Mouse (Mus musculus) gastrocnemius, adult 18-20 months (tissue): Measurements from ENCODE around the gene Fam187b. TPM values are rescaled to one million over a fixed set of nuclear protein-coding genes. Genes with fewer than 3 reads are reported as not detected.

Experiments
- DNase-seq: peaks from one replicate; pipeline ENCODE4 v3.0.0; 2021; ENCODE audit warnings: low spot score
- total RNA-seq, 2 experiments: library from RNA; stranded (reverse); gene quantifications; 2 replicates each; pipeline ENCODE4 v1.2.3; 2021

Gene Fam187b
- total RNA-seq, 2 experiments from 2014 or later = not detected

DNA sequence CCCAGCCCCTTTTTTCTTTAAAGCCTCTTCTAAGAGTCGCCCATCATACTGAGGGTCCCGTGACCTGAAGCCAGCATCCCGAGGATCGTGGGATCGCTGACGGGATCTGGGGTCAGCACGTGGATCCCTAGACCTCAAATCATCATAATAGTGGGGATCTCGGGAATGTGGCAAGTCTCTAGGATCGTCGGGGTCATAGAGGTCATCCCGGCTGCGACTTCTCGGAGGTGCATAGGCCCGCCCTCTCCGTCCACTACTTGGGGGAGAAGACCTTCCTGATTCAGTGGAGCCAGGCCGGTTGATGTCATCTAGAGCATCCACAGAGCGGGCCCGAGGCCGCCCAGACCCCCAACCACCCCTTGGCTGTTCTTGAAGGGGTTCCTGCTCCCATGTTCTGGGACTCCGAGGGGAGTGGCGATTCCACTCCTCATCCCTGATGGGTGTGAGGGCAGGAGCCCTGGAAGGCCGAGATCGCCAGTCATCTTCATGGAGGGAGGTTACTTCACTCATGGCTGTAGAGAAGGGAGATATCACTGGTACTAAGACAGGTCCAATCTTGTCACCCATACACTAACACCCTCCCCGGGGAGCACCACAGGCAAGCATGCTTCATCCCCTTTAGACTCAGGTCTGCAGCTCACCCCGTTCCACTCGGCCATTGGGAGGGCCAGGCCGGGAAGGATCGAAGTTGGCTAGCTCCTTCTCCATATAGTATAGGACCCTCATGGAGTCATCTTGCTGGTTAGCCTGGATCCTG lies 15.3 kb upstream of the Fam187b start:
- no peak for DNase-seq

DNA sequence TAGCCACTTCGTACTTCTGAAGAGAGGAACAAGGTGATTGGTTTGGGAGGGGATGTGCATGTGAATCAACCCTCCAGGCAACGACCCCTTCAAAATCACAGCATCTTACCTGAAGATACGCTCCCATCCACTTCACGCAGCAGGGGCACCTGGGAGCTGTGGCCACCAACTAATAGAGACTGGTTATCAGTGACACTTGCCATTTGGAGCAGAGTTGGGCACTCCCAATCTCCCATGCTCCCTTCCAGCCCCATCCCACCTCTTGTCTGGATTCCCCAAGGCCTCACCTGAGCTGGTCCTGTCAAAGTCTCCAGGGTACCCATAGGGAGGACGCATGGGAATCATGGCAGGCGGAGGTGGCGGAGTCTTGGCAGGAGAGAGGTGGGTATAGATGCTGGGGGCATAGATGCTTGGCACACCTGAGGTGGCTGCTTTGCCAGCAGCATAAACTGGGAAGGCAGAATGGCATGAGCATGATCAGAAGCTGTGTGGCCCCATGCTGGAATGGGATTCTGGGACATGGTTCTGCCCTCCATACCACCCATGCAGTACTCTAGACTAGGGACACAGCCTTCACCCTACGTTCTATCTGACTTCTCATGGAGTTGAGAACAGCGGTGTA lies 14.6 kb upstream of the Fam187b start:
- DNase-seq = no peak

DNA sequence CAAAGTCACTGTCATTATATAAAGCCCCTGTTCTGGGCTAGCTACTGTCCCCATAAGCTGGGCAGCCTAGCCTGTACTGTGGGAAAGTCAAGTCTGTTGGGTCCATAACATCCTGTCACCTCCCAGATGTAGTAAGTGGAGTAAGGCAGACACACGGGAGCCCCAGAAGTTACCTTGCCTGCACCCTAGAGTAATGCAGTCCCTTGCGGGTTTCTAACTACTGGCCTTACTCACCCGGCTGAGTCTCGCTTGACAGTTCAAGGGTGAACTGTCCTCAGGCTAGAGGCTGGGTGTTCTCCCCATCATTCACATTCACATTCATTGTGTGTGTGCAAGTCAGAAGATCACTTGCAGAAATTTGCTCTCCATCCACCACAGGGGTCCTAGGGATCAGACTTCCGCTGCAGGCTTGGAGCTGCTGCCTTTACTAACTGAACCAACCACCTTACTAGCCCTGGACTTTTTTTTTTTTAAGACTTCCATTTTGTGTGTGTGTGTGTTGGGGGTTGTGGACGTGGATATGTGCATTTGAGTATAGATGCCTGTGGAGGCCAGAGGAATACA lies 13.7 kb upstream of the Fam187b start:
- no peak for DNase-seq

DNA sequence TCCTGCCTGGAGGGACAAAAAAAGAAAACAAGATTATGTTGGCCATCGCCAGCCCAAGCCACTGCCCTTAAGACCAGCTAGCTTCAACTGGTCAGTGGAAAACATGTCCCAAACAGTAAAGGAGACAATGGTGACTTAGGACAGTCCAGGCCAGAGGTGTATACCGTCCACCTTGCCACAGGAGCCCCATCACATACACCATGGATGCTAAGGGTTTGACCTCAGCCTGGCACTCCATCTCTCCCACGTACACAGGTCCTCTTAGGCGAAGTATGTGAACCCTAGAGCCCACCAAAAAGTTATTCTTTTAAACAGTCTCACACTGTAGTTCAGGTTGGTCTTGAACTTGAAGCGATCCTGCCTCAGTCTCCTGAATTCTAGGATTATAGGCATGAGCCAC lies 10.7 kb upstream of the Fam187b start:
- DNase-seq = no peak

DNA sequence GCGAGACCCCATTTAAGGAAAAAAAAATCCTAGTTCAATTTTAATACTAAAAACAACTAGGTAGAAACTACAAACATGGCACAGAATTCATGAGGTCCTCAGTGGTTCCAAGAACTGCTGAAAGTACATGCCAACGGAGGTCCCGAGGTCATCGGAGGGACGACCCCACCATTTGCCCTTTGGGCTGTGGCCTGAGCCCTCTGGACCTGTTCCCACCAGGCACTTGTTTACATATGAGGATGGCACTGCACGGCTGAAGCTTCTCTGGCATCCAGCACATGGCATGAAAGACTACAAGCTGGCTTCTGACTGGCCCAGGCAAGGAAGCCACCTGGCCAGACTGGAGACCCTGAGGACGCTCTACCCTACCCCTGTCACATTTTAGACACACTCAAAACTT lies 9.2 kb upstream of the Fam187b start:
- DNase-seq = no peak

DNA sequence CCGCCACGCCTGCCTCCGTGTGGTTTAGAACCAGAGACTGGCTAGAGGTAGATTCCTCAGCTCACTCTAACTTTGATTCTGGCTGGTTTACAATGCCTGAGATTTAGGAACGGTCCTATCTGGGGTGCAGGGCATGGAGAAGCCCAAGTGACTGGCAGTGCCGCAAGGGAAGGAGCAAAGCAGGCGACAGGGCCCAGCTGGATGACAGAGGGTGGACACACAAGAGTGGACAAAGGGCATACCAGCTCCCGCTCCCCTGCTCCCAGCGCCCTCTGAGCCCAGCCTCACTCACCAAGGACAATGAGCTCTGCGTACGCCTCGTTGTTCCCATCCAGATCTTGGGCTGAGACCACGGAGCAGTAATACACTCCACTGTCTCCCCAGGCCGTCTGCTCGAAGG lies 7.9 kb upstream of the Fam187b start:
- DNase-seq = no peak

DNA sequence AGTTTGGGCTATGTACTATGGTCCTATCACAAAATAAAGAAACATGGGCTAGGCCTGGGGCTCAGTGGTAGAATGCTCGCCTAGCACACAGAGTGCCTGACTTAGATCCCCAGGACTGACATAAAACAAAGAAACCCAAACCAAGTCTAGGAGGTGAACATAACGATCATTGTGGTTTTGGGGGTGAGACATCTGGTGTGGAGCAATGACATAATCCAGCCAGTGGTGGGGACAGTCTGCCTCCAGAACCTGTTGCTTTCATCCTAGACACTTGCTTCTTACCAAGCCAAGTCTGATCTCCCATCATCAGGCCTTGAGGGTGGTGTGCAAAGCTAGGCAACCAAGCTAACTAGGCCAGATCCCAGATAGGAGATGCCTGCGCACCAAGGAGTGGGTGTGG lies 6.9 kb upstream of the Fam187b start:
- no peak for DNase-seq

DNA sequence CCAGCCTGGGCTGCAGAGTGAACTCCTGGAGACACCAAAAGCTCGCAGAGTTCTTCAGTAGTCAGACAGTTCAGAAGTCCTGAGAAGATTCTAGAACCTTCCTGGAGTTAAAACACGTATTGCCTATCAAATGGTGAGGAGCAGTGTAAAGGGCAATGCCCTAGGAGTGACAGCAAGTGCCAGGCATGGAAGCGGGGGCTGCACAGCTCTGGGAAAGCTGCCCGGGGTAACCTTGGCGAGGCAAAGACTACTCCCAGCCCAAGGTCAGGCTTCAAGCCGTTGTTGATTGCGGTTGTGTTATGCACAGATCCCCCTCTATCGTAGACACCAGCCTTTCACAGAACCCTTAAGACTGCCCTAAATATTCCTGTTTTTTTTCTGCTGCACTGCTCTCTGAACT lies 5.0 kb upstream of the Fam187b start:
- no peak for DNase-seq

DNA sequence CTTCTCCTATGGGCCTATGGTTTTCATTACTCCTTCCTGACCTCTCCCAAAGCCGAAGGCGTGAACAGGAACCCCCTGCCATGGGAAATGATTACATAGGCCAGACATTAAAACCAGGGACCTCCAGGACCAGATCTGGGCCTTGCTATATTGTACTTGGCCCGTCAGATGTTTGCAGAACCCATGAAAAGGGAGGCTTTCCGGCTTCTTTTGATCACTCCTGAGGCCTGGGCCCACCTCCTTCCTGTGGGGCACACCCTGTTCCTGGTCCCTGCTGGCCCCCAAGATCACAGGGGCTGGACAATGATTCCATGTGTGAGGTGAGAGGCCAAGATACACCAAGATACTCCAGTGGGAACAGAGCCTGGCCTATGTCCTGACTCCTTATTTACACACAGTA lies 4.4 kb upstream of the Fam187b start:
- DNase-seq = no peak

DNA sequence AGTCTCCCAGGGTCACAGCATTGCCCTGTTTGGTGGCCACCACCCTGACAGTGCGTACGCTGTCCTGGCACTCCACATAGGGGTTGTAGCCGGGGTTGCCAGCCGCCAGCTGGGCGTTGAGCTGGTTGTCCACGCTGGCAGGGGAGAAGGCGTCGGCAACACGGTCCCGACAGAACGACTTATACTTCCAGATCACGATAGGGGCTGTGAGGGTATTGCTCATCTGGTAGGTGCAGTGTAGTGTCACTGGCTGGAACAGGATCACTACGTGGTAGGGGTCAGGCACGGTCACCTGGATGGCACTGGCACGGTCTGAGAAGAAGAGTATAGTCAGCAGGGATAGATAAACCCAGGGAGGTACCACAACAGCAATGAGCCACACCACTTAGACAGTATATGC lies 1.7 kb upstream of the Fam187b start:
- no peak for DNase-seq

DNA sequence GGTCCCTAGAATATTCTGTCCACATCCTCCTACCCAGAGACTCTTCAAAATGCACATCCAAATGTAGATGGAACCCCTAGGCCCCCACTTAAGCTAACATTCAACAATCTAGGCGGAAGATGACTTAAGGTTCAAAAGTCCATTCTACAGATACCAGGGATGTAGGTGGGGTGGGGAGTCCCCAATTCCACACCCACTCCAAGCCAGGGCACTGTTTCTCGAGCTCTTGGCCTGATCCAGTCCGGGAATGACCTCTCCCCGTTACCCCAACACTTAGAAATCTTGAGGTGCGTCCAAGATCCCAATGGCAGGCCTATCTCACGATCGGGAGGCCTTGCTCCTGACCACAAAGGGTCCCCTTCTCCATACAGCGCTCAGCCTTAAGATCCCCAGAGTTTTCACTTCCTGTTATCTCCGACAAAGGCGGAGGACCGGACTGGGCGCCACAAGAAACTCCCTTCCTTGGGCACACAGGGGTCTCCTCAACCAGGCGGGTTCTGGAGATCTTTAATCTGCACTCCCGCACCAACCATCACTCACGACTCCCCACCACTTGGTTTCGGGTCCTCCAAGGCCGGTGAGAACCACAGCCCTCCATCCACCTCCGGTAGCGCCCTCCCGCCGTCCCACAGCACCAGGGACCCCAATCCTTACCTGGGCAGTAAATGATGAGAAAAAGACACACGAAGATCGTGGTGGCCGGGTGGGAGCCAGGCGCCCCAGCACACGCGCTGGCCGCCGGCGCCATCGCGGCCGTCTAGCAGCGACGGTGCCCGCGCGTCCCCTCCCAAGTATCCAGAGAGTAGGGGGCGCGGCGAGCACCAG lies 952 bp upstream of the Fam187b start:
- no peak for DNase-seq

DNA sequence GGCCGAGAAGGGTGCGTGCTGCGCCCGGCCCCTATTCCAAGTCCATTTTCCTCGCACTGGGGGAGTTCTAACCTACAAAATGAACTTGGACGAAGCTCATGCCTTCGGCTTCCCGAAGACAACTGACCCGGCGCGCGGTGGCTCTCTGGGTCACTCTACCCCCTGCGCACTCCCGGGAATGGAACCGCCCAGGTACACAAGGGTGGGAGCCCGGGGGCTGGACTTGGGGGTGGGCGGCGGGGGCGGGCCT lies 414 bp upstream of the Fam187b start, which contains the start of gene Lsr:
Gene Lsr (minus strand): TSS at position 214 of the 250 bp plus-strand sequence.
- no peak for DNase-seq

DNA sequence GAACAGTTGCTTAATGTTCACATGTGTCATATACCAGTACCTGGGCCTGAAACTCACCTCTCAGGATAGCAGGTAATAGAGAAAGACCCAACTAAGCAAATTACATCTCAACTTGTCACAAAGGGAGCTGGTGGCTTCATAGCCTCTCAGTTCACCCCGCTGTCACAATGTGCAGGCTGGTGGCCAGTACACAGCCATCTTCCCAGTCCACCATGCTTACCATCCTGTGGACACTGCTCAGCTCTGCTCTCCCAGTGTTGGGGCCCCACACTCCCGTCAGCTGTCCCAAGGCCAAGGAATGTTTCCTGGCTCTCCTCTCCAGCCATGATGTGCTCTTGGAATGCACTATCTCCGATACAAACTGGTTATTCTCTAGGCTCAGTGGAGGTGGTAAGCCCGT lies 8.1 kb downstream of the Fam187b start:
- DNase-seq = no peak

DNA sequence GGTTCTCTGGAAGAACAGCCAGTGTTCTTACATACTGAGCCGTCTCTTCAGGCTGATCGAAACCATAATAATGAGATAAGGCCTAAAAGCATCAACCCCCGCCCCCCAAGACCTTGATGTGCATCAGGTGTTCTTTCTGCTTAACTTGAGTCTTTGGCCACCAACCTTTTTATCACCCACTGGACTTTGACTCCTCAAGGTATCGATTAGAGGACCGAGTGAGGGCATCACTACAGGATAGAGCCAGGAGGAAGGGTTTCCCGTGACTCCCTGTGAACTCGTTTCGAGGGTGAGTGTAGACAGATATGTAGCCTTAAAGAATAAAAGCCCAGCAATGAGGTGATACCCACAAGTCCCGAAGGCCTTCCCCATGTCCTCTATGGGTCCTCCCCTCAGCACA lies 11.8 kb downstream of the Fam187b start:
- no peak for DNase-seq

DNA sequence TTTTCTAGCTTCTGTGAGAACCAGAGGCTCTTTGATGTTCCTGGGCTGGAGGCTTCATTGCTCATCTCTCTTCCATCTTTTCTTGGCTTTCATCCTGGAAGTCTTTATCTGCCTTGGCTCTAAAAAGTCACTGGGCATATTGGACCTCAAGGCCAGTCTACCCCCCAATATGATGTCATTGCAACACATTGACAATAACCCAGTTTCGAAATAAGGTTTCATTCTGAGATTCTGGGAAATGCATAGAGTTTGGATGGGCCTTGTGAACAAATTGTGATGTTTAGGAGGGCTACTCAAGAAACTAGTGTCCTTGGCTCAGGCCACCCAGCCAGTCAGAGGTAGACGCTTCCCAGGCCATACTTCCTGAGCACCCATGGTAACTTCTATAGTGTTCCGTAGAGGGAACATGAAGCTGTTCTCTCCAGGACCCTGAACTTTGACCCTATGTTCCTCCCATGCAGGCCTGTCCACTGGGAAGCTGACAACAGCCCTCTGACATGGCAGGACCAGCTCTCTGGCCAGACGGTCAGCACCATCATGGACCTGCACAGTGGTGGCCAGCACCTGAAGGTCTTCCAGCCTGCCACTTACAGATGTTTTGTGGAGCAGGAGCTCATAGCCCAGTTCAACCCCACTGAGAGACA lies 15.1 kb downstream of the Fam187b start:
- no peak for DNase-seq

DNA sequence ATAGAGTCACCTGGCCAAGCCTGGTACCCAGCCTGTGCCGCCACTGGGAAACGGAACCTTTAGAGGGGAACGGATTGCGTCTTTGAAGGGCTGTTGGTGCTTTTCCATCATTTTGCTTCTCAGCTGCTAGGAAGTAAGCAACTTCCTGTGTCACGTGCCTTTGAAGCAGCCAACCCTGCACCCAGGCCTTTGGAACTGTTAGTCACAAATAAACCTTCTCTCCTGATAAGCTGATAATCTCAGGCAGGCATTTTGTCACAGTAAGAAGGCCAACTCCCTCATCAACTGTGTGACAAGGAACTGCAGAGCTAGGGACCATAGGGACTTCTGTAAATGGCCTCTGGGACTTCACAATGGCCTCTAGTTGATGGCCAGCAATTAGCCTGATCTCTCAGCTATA lies 18.6 kb downstream of the Fam187b start:
- no peak for DNase-seq

DNA sequence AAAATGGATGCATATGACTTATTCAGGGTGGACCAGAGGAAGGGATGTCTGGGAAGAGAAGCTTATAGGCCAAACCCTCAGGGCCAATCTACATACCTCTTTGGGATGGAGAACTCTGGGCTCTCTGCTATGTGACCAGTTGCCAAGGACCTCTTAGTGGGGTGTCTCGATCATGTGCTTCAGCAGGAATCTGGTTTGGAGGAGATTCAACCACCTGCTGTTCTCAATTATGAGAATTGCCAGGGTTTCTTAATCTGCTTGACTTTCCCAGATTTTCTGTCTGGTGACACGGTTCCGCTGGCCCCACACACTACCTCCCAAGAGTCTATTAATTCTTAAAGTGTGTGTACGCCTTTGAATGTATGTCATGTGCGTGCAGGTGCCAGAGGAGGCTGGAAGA lies 20.4 kb downstream of the Fam187b start:
- DNase-seq = no peak

DNA sequence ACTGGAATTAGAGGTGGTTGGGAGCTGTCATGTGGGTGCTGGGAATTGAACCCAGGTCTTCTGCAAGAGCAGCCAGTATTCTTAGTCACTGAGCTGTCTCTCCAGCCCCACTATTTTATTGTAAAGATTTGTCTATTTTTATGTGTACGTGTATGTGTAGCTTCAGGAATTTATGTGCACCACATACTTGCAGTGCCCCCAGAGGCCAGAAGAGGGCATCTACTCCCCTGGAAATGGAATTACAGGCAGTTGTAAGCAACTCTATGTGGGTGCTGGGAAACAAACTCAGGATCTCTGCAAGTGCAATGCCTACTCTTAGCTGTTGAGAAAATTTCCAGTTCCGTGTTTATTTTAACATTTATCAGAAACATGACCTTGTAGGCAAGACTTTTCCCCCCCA lies 22.9 kb downstream of the Fam187b start:
- DNase-seq = no peak

DNA sequence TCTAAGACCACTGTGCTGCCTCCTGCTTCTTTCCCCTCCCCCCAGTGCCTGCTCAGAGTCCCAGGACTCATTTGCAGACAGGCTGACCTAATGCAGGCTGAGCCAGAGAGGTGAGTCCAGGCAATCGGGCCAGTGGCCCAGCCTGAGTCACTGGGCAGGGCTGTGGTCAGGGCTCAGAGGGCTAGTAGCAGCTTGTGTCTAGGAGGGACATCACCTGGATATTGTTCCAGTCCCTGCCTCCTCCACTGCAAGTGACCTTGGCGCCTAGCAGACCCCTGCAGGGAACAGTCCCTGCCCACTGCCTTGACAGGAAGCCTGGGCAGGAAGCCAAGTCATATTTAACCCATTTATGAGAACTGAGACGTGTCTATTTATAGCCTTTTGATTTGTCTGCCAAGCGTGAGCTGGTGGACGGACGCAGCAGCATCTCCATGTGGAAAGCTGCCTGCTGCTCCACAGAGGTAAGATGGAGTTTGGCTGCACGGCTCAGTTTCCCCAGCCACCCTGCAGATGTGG lies 27.0 kb downstream of the Fam187b start:
- peak; percentile 79 for DNase-seq

DNA sequence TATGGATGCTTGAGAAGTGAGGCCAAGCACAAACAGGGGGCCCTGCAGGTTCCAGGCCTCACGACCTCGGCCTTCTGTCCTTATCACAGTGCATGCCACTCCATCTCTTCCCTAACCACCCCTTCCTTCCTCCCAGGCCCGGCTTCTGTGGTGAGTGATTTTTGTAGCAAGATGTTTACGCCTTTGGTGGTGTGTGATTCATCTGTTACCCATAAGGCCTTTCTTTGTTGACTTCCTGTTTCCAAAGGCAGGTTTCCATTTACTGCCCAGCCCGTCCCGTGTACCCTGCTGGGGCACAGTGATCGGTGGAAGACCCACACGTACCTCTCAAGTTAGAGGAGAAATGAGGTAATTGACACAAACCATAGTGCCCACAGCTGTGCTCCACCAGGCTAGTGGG lies 29.1 kb downstream of the Fam187b start:
- no peak for DNase-seq

DNA sequence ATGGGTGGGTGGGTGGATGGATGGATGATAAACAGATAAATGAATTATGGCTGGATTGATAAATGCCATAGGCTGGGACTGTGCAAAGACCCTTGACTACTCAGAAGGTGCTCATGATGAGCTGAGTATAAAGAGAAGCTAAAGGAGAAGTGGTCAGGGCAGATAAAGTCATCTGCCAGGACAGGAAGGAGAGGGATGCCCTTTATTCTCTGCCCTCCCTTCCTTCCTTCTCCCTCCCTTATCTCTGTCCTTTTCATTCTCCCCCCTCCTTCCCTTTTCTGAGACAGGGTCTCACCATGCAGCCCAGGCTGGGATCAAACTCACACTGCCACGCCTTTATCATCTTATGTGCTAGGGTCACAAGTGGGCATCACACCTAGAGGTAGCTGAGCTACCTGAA lies 34.2 kb downstream of the Fam187b start:
- DNase-seq = no peak

DNA sequence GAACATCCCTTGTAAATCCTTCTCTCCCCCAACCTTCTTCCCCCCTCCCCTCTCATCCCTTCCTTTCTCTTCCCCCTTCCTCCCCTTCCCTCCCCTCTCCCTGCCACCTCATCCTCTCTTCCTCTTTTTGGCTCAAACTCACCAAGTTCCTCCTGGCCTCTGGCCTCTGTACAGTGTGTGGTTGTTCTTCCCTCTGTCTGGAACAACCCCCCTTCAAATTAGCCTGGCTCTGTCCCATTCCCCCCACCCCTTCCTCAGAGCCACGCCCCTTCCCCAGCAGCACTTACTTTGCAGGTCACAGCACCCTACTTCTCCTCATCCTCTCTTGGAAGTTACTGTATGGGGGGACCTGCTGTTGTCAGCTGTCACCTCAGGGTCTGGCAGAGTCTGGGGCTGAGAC lies 34.6 kb downstream of the Fam187b start:
- no peak for DNase-seq
